Mouse (Mus musculus) heart, adult 2 months (tissue): Measurements from ENCODE around the gene Rab3il1.

Experiments
- CTCF ChIP-seq: fragments of 200-600 bp; IDR thresholded peaks from 2 replicates; pipeline ENCODE4 v1.8.1; 2022; ENCODE audit warnings: antibody characterized with exemption, mild to moderate bottlenecking, moderate library complexity
- POLR2A ChIP-seq: fragments of 200-500 bp; IDR thresholded peaks from 2 replicates; pipeline ENCODE4 v1.6.1; 2011; ENCODE audit warnings: mild to moderate bottlenecking, low read depth, low read length, control low read depth; ENCODE audit not compliant: insufficient read depth

DNA sequence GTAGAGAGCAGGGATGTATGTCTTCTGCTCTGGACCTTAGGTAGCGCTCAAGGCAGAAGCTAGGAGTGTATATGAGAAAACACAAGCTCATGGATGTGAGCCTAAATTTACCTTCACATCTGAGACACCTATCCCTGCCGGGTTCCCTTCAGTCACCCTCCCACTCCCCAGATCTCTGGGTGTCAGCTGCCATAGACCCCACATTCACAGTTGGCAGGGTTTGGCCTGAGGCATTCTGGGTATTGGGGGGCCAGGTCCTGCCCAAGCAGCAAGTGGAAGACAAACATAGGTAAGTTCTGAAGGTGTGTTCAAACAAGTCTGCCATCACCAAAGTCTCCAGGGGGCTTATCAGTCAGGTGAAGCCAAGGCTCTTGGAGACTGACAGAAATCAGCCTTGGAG lies 60.2 kb downstream of the Rab3il1 start:
- TF ChIP-seq CTCF (no peak), POLR2A (no peak)
